Mouse (Mus musculus): ENCODE results near the gene Gm3755.
"Not testable (repeated sequence)": the region's sequence is repeated elsewhere in the genome, so short reads cannot be mapped to it uniquely, and the experiment has no call there.

Gm3755 gene

GRCm38 (mm10) chr14:7450817-7451216, at the start of gene Gm3755:
Gm3755 (minus strand) TSS chr14:7450917.
- not testable (repeated sequence) for DNase-seq

- DNase-seq: not testable (repeated sequence)
Measured at GRCm38 (mm10) chr14:7488731-7489130, 38.0 kb upstream of the Gm3755 start.

- DNase-seq: not testable (repeated sequence)
Measured at GRCm38 (mm10) chr14:7483662-7484061, 32.9 kb upstream of the Gm3755 start, which contains the start of gene Gm3752. Gm3752 (minus strand) TSS chr14:7483762.

GRCm38 (mm10) chr14:7422496-7422895, 28.2 kb downstream of the Gm3755 start:
- not testable (repeated sequence) for DNase-seq

Measured in lung, postnatal 14 days (tissue).